Mouse (Mus musculus) T-helper 1 cell (primary cell): ENCODE measurements at regions not wholly inside any gene's neighbourhood (a gene's known extent, or its start where the extent isn't known, plus 50 kb on each side); places are given as distances from the start of the nearest gene placed in this dataset.

ENCODE experiments used
- in situ Hi-C: fragments of 300-600 bp; cut with MboI, MseI; formaldehyde crosslinking; loops from one replicate; pipeline ENCODE4 v1.15.1; 2025; ENCODE audit warnings: high pct_unique_total_duplicates

DNA sequence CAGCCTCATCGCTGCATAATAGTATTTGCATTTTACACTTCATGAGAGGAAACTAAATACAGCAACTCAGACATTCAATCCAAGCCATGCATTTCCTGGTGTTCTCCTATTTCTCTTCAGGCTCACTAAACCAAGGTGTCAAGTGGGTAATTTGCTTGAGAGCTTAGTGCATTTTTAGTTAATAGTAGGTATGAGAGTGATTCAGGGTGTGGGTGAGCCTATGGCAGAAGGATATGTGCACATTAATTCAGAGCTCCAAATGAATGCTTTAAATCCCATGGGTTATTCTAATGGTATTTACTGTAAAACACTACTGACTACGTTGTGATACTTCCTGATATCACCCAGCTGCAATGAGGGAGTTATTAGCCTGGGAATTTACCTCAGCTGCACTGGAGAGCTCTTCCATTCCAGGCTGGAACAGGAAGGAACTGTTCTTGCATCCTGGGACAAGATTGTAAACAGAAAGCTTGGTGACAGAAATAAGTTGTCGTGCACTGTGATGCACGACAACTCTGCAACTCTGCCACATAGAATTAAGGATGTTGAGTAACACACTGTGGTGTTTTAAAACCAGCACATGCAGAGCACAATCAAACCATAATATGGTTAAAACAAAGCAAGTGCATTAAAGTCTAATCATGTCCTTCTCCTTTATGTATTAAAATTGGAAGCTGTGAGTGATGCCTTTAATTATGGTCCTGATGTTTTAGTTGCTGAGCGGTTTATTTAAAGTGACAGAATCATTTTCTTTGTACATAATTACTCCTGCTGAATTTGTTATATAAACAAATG is 170.4 kb upstream of the Setmar start:
- in situ Hi-C loops, result no loop called here

DNA sequence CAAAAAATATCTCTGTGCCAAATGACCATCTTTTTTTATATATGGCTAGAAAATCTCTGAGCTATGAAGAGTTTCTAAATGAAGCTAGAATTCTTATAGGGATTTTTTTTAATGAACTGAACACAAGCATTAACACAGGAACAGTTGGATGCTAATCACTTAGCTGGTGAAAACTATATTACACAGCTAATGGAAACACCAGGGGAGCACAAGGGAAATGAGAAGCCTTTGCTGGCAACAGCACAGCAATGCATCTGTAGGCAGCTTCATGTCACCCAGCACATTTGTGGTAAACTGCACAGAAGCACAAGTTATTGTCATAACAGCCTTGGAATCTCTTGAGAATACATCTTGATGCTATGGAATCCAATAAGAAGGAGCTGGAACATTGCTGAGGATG is 154.3 kb upstream of the Setmar start:
- in situ Hi-C loops, result no loop called here

DNA sequence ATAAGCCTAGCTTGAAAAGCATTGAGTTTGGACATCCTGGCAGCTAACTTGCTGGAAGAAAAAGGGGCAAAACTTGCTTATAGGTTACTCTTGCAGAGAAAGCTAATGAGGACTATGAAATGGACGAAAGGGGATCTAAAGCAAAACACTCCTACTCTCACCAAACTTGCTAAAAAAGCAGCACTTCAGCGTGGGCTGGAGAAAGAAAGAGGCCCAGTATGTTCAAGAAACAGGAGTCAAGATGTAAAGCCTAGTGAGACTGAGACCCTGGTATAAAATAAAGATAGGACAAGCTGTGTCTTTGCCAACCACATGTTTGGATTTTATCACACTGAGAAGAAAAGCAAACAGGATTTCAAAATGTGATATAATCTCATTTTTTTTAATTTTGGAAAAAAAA is 153.5 kb upstream of the Setmar start:
- in situ Hi-C loops, result no loop called here

DNA sequence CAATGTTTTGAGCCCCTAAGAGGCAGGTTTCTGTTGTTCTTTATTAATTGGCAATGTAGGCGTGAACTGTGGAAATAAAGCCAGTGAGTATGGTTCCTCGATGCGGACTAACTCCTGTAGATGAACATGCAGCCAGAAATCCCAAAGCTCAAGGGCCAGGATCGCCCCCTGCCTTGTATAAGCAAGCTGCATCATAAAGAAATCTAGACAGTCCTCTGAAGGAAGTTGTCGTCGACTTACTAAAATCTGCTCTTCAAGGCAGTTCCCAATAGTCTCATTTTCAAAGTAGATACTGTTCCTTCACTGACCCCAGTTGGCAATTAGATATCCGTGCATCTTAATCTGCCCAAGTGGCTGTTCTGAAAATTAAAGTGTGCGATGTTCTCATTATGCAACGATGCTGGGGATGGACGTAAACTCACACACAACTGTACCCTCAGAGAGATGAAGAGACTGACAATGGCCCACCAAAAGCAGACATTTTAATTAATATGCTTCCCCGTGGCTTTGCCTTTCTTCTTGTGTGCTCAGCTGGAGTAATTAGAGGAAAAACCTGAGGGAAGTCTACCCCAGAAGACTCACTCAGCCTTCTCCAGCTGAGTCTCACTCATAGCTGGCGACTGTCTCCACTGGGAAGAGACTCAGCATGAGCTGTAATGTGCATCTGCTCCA is 141.2 kb upstream of the Setmar start:
- in situ Hi-C loops, result no loop called here

DNA sequence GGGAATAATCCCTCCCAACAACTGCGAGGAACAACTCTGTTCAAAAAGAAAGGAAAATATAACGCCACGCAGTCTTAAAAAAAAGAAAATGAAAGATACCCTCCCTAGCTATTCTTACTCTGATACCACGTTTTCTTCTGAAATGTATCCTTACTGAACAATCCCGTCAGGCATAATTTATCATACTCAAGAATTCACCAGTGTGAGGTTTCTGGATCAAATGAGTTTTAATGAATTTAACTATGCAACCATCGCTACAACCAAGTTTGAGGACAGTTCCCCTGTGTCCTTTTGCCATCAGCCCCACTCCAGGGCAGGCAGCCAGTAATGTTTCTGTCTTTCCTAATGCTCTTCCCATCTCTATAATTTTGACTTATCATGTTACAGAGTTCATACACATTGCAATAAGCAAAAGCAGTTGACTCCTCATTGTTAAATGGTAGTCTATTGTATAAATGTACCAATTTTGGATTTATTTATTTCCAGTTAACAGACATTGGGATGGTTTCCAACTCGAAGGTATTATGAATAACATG is 140.6 kb upstream of the Setmar start:
- in situ Hi-C loops, result no loop called here

DNA sequence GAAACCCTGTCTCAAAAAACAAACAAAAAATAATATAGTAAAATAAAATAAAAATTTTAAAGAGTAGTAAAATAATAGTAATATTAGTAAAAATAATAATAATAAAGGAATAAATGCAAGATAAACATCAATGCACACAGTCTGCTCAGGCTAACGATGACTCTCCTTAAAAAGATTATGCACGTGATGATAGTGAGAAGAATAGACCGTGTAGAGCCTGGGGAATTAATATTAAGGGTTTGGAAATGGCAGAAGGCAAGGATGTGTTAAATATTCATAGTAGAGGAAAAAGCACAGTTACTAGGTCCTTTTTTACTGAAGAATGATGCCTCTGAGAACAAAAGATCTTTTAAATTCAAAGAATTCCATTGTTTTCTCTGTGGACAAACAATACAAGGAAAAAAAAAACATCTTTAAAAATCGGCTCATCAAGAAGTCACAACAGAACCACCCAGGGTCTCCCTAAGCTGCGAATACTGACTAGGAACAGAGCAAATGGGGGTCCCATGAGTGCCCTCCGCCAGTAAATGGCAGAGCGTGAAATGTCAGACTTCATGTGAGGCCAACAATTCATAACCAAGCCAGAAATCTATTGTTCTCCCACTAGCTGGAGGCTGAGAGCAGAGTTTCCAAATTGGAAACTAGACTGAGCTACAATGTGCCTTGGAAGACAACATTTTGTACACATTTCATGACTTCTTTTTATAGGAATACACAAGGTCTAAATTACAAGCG is 134.2 kb upstream of the Setmar start:
- in situ Hi-C loops, result loop anchor here (10.0 kb wide), 1 partner anchor 776 kb away; no protein-coding TSS in a partner anchor

DNA sequence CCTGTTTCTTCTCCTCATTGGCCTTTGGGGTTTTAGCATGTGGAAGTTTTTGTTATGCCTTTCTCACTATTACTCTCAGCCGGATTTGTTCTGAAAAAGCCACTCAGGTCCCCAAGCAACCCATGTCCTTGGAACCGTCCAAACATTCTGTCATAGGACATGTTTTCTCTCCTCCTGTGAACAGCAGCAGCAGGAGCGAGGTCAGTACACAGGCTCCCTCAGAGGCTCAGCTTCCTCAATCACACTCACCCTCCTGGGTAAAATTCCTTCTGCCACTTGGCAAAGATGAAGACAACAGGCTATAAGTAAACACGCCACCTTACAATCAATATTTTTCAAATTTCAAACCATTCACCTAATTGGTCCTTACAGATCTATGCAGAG is 133.7 kb upstream of the Setmar start:
- in situ Hi-C loops, result loop anchor here (10.0 kb wide), 1 partner anchor 776 kb away; no protein-coding TSS in a partner anchor

DNA sequence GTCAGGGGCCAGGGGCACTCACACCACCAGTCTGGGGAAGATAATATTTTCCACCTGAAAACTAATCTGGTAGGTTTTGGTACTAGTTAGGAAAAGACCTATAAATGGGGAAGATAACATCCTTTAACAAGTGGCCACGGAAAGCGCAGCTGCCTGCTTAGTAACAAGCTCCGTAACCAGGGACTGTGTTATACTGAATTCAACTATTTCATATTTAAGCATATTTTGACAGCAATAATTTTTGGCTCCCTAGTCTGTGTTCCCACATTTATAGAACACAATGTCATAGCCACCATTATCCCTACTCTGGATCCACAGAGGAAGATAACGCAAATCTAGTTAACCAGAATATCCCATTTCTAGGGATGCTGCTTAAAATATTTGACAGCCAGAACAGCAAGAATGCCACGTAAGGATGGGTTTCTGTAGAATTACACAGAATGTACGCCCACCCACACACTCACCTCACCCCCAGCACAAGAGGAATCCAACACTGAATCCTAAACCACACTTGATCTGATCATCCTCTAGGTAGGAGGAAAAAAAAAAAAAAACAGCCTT is 128.7 kb upstream of the Setmar start:
- in situ Hi-C loops, result loop anchor here (10.0 kb wide), 1 partner anchor 781 kb away; no protein-coding TSS in a partner anchor

DNA sequence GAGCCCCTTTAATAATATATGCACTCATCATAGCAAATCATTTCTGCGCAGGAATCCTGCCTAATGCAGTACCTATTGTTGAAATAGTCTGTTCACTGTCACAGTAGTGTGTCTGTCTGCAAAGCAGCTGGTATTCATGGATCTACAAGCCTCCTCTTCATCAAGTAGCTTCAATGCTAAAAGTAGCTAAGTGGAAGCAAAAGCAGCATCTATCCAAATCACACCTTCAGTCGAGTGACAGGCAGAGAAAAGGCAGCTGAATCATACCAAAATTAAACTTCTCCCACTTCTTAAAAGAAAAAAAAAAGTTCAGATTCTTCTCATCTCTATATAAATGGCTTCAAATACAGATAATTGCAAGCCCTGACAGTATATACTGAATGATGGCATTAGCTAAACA is 96.2 kb upstream of the Setmar start:
- in situ Hi-C loops, result no loop called here

DNA sequence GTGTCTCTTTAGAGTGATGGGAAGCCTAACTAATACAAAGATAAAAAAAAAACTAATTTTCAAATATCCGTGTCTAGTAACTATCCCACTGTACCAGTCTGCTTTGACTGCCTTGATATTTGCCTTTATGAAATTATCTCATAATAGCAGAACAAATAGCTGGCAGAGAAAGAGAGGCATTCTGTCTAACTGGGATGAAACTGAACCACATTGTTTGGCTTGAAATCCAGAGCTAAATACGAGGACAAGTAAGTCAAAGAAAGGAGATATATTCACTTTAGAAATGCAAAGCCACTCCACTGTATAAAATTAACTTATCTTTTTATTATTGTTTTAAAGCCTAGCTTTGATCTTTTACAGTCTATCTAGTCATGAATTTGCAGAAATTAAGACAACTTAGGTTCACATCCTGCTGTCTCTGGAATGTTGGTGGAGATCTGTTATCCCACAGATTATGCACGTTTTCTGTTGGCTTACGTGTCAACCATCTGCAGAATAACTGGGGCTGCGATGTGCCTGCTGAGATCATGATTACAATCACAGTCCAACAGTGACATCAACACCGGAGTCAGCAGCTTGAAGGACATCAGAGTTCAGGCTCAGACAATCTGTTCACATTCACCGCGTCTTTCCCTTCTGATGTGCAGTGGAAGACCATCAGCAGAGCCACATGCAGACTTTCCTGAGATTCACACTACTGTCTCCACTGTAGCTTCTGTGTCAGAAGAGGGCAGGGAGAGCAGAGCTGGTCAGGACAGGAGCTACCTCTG is 65.7 kb upstream of the Setmar start:
- in situ Hi-C loops, result no loop called here

DNA sequence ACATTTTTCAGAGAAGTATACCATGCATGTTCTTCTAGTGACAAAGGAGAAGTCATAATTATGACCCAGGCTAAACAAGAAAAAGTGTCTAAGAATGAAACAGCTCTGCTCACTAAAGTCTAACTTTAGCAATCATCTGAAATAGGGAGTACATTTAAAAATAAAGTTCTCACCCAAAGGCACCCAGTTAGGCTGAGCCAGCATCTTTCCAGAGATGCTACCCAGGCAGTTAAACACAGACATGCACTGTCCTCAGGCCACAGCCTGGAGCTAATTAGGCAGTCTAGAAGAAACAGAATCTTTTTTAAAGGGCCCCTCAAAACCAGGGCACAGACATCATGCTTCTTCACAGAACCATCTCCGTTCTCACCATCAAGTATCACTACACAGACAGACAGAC is 61.6 kb upstream of the Setmar start:
- in situ Hi-C loops, result no loop called here

DNA sequence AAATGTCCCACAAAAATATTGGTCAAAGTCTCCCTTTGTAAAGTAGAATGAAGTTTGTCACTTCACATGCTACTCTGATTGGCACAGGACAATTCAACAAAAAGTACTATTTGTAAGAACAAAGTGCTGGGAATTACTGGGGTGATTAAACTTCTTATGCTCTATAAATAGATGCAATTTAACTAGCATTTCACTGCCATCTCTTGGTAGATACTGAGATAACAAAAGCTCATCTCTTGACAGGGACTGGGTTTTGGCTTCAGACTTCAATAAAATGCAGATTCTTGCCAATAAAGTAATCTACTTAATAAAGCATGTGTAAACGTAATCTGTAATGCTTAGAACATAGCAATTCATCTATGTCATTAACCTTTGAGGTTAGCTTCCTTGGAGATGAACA is 56.5 kb upstream of the Setmar start:
- in situ Hi-C loops, result no loop called here
